Mouse (Mus musculus) heart, postnatal 0 days (tissue): ENCODE measurements around the gene Bbx. TPM values are rescaled to one million over a fixed set of nuclear protein-coding genes. Genes with fewer than 3 reads are reported as not detected.

Experiments
- ATAC-seq: fragments of 200-750 bp; cut with Nextera tagmentation; 2 replicates; pipeline ENCODE4 v1.8.0; 2017; ENCODE audit warnings: low read depth, moderate number of reproducible peaks, moderate library complexity; ENCODE audit not compliant: insufficient read depth
- DNase-seq: peaks from one replicate; pipeline ENCODE4 v3.0.0-alpha.2; 2016; ENCODE audit warnings: low spot score
- H3K27ac ChIP-seq: fragments of 300-500 bp; sonication (generic); 2 replicates; pipeline ENCODE4 v1.5.1; 2014; ENCODE audit warnings: low read depth, mild to moderate bottlenecking
- H3K27me3 ChIP-seq: fragments of 300-500 bp; sonication (generic); 2 replicates; pipeline ENCODE4 v1.6.1; 2014; ENCODE audit warnings: low read length, mixed read lengths; ENCODE audit not compliant: control insufficient read depth, insufficient read depth
- H3K36me3 ChIP-seq: fragments of 300-500 bp; sonication (generic); replicated peaks from 2 replicates; pipeline ENCODE4 v1.6.1; 2014; ENCODE audit warnings: low read length, mixed read lengths; ENCODE audit not compliant: control insufficient read depth, insufficient read depth
- H3K4me1 ChIP-seq: fragments of 300-500 bp; sonication (generic); 2 replicates; pipeline ENCODE4 v1.6.1; 2014; ENCODE audit warnings: antibody characterized with exemption; ENCODE audit not compliant: control insufficient read depth, insufficient read depth
- H3K4me2 ChIP-seq: fragments of 300-500 bp; sonication (generic); 2 replicates; pipeline ENCODE4 v1.6.1; 2014; ENCODE audit warnings: low read depth, mild to moderate bottlenecking, low read length, moderate library complexity
- H3K4me3 ChIP-seq: fragments of 300-500 bp; sonication (generic); 2 replicates; pipeline ENCODE4 v1.5.1; 2014; ENCODE audit warnings: low read depth, low read length
- H3K9ac ChIP-seq: fragments of 300-500 bp; sonication (generic); replicated peaks from 2 replicates; pipeline ENCODE4 v1.6.1; 2014; ENCODE audit warnings: low read depth, low read length, mixed read lengths
- H3K9me3 ChIP-seq: fragments of 300-500 bp; sonication (generic); replicated peaks from 2 replicates; pipeline ENCODE4 v1.6.1; 2016; ENCODE audit warnings: low read length; ENCODE audit not compliant: control insufficient read depth
- CTCF ChIP-seq: IDR thresholded peaks from 2 replicates; pipeline ENCODE4 v1.5.1; 2016; ENCODE audit warnings: antibody characterized with exemption, control low read depth, low read depth
- EP300 ChIP-seq: IDR thresholded peaks from 2 replicates; pipeline ENCODE4 v1.6.1; 2016; ENCODE audit warnings: antibody characterized with exemption, low read depth
- WGBS: fragments of 180-500 bp; shearing (Covaris S2); extraction: QIAGEN DNeasy Blood & Tissue Kit; methylation state at CpG from one replicate; pipeline ENCODE4 v1.1.7; 2014; 5-methylcytosine and 5-hydroxymethylcytosine counted together
- polyA plus RNA-seq: library from polyadenylated mRNA; unstranded; fragments of >200 nt; fragmentation: Nextera tagmentation; extraction: Ambion mirVana; gene quantifications from 2 replicates; pipeline ENCODE4 v1.2.1, GENCODE M21; 2015
- total RNA-seq: library from RNA; depleted of rRNA; stranded (reverse); fragments of >200 nt; gene quantifications from 2 replicates; pipeline ENCODE4 v1.2.3, GENCODE M21; 2014; ENCODE audit warnings: low replicate concordance

The Bbx gene
- total and polyA plus RNA-seq, 2 experiments from 2014 or later: 17.4 to 20.3 TPM

DNA sequence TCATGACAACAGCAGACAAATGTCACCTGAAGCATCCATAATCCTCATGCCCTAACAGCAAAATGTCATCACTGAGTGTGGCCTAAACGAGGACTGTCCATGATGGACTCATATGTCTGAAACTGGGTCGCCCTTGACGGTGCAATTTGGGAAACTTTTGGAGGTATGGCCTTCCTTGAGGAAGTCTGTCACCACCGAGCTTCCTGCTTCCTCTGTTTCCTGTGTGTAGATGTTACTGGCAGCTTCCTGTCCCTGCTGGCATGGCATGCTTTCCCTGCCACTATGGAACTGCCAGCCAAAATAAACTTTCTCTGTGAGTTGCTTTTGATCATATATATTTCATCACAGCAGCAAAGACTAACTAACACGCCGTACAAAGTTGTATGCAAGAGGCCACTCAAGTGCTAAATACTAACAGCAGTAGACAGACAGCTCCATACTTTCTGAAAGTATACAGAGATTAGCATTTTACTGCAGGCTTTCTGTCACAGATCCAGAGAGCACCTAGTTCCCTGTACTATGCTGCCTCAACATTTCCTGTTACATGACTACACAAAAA, 180.7 kb downstream of the Bbx start:
- Histone ChIP-seq H3K9ac (no peak overlapping the region), H3K36me3 (peaks cover 5% of the 10 kb centered on the region; the same call in 1 of the 2 replicates), H3K4me1 (no peaks in the 10 kb centered on the region), H3K4me3 (no peak overlapping the region), H3K4me2 (no peak overlapping the region), H3K27me3 (no peaks in the 10 kb centered on the region), H3K27ac (no peak overlapping the region), H3K9me3 (no peaks in the 10 kb centered on the region)
- ATAC-seq (no peak), DNase-seq (no peak)
- TF ChIP-seq EP300 (no peak), CTCF (no peak)
- WGBS: 63% methylated on average over 6 of the region's 6 CpGs

DNA sequence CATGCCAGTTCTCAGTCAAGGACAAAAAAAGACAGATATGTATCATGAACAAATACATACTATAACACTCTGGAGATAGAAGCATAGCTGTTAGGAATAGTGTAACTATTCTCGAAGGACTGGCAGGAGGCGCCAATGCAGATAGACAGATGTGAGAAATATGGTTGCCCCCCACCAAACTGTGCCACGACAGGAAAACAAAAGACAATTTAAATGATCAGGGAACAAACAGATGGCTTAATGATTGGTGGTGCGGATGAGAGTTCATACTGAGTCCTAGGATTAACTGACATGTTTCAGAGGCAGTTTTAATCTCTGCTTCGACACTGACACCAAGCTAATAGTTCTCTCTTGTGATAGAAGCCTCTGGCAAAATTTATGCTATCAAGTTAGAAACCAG, 181.7 kb downstream of the Bbx start:
- Histone ChIP-seq H3K9me3 (no peaks in the 10 kb centered on the region), H3K27me3 (no peaks in the 10 kb centered on the region), H3K4me2 (no peak overlapping the region), H3K36me3 (peaks cover 5% of the 10 kb centered on the region; the same call in 1 of the 2 replicates), H3K9ac (no peak overlapping the region), H3K4me1 (no peaks in the 10 kb centered on the region), H3K4me3 (no peak overlapping the region), H3K27ac (no peak overlapping the region)
- no peak for TF ChIP-seq CTCF
- no peak for TF ChIP-seq EP300
- 87% methylated on average over 5 of the region's 5 CpGs for WGBS
- DNase-seq (no peak), ATAC-seq (no peak)

DNA sequence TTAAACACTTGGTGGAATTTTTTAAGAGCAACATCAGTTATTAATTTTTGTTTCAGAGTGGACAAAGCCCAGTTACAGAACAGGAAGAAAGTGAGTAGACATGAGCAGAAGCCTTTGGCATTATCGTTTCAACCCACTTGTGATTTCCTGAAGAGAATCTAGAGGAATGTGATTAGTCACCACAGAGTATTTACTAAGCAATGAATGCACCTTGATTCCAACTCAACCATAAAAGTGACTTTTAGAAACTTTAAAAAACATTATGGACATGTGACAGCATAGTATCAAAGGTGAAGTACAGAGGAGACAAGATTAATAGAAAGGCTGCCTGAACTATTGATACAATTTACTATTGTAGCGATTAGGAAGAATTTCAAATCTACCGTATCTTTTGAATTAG, 183.2 kb downstream of the Bbx start:
- ATAC-seq: no peak
- Histone ChIP-seq H3K4me3 (no peak overlapping the region), H3K36me3 (peaks cover 5% of the 10 kb centered on the region; the same call in 1 of the 2 replicates), H3K4me2 (no peak overlapping the region), H3K27ac (no peak overlapping the region), H3K9me3 (no peaks in the 10 kb centered on the region), H3K9ac (no peak overlapping the region), H3K27me3 (no peaks in the 10 kb centered on the region), H3K4me1 (no peaks in the 10 kb centered on the region)
- 80% methylated on average over 3 of the region's 3 CpGs for WGBS
- no peak for TF ChIP-seq CTCF
- no peak for TF ChIP-seq EP300
- DNase-seq: no peak

DNA sequence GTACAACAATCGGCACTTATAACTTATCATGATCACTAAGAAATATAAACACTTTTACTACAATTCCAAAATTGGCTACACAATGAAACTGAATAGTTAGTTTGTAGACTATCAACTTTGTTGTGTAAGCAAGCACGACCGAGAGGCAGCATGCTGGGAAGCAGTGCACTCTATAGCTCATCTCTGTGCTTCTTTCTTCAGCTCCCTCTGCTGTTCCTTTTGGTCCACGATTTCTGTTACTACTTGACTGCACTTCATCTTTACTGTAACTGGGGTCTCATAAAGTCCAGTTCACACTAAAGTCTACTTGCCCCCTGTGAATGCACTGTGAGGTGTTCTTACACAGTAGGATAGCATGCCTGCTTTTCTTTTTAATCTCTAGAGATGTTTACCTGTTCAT, 189.7 kb downstream of the Bbx start:
- no peaks in the 10 kb centered on the region for H3K27me3 ChIP-seq
- 68% methylated on average over 4 of the region's 4 CpGs for WGBS
- no peak overlapping the region for H3K27ac ChIP-seq
- no peaks in the 10 kb centered on the region for H3K4me1 ChIP-seq
- DNase-seq: no peak
- H3K4me3 ChIP-seq: no peak overlapping the region
- H3K9ac ChIP-seq: no peak overlapping the region
- no peaks in the 10 kb centered on the region for H3K9me3 ChIP-seq
- TF ChIP-seq EP300 (no peak), CTCF (peak; percentile 26)
- peaks cover 15% of the 10 kb centered on the region for H3K36me3 ChIP-seq
- no peak overlapping the region for H3K4me2 ChIP-seq
- no peak for ATAC-seq

DNA sequence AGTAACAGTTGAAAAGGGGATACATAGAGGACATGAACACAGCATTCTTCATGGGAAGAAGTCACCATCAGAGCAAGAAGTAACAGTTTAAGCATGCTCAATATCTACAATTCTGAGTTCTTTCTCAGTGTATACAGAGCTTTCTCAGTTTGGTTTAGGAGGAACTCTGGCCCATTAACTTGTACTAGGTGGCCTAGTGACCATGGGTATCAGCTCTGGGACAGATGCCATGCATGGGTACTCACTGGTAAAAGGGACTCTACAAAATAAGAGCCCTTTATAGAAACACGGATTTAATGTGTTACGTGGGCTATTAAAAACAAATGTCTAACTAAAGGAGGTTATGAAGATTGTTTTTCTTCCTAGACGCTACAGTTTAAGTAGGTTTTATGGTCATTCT, 190.6 kb downstream of the Bbx start:
- H3K27me3 ChIP-seq: no peaks in the 10 kb centered on the region
- TF ChIP-seq EP300 (no peak), CTCF (no peak)
- no peak for ATAC-seq
- no peaks in the 10 kb centered on the region for H3K9me3 ChIP-seq
- H3K27ac ChIP-seq: no peak overlapping the region
- no peak for DNase-seq
- no peak overlapping the region for H3K4me3 ChIP-seq
- WGBS: 91% methylated on average over 3 of the region's 3 CpGs
- peaks cover 14% of the 10 kb centered on the region for H3K36me3 ChIP-seq
- H3K4me2 ChIP-seq: no peak overlapping the region
- no peaks in the 10 kb centered on the region for H3K4me1 ChIP-seq
- no peak overlapping the region for H3K9ac ChIP-seq

DNA sequence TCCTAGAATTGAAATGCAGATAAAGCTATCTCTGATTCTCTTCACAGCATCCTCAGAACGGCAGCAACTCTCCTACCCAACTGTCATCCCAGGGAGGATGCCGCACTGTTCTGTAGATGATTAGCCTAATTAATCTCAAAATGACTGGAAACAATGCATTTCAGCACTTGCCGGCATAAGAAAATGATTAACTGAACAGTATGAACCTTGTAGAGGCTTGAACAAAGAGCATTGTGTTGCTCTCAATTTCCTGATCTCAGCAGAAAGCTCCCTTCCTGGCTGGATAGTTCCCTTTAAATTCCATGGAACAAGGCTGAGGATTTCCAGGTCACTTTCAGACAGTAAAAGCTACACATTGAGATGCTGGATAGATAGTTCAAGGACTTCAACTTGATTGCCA, 197.0 kb downstream of the Bbx start:
- ATAC-seq: no peak
- 59% methylated on average over 3 of the region's 3 CpGs for WGBS

More for the DNA sequence above, 197.0 kb downstream of the Bbx start:
- no peak overlapping the region for H3K27ac ChIP-seq
- H3K4me2 ChIP-seq: no peak overlapping the region
- H3K27me3 ChIP-seq: no peaks in the 10 kb centered on the region
- no peak for TF ChIP-seq EP300
- no peak for TF ChIP-seq CTCF
- H3K9ac ChIP-seq: no peak overlapping the region
- H3K4me3 ChIP-seq: no peak overlapping the region
- no peak for DNase-seq
- H3K36me3 ChIP-seq: peaks cover 12% of the 10 kb centered on the region
- no peaks in the 10 kb centered on the region for H3K4me1 ChIP-seq
- H3K9me3 ChIP-seq: no peaks in the 10 kb centered on the region
